Mouse (Mus musculus) A20 (cell line): ENCODE measurements around the gene Shpk.

Experiments used
- DNase-seq: peaks from one replicate; pipeline ENCODE4 v3.0.0-alpha.2; 2011; ENCODE audit warnings: low read depth, low spot score

Shpk gene

GRCm38 (mm10) chr11:73261385-73261784 lies 62.1 kb downstream of the Shpk start:
- DNase-seq: no peak

DNA sequence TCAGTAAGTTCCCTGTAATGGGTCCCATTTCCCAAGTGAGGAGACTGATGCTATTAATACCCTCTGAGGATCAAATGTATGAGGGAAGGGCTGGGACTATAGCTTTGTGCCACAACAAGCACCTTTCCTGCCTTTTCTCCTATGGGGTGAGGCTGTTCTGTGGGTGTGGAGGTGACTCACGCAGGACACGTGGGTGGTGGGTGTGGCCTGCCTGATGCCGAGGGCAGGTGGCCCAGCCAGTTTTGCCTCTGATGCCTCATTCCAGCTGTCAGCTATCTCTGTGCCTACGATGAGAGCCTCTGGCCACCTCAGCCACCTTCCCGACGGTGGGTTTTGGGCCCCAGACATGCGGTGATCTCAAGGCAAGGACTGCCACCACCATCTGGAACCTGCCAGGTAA lies 68.0 kb downstream of the Shpk start, which contains the start of gene Trpv3:
Gene Trpv3 (plus strand): TSS at position 122 of the 400 bp plus-strand sequence.
- no peak for DNase-seq
